Mouse (Mus musculus) small intestine, adult 10 weeks (tissue): Measurements from ENCODE around the gene Gm42878. TPM values are rescaled to one million over a fixed set of nuclear protein-coding genes. Genes with fewer than 3 reads are reported as not detected.

Source experiments
- polyA plus RNA-seq: library from polyadenylated mRNA; stranded (reverse); fragments of 350-450 nt; fragmentation: Illumina TruSeq; extraction: RNeasy Lipid Tissue Mini Kit (QIAGEN cat#74804); gene quantifications from one replicate; pipeline ENCODE4 v1.2.3, GENCODE M21; 2014; ENCODE audit warnings: low replicate concordance

Gene Gm42878
- polyA plus RNA-seq, result not detected

DNA sequence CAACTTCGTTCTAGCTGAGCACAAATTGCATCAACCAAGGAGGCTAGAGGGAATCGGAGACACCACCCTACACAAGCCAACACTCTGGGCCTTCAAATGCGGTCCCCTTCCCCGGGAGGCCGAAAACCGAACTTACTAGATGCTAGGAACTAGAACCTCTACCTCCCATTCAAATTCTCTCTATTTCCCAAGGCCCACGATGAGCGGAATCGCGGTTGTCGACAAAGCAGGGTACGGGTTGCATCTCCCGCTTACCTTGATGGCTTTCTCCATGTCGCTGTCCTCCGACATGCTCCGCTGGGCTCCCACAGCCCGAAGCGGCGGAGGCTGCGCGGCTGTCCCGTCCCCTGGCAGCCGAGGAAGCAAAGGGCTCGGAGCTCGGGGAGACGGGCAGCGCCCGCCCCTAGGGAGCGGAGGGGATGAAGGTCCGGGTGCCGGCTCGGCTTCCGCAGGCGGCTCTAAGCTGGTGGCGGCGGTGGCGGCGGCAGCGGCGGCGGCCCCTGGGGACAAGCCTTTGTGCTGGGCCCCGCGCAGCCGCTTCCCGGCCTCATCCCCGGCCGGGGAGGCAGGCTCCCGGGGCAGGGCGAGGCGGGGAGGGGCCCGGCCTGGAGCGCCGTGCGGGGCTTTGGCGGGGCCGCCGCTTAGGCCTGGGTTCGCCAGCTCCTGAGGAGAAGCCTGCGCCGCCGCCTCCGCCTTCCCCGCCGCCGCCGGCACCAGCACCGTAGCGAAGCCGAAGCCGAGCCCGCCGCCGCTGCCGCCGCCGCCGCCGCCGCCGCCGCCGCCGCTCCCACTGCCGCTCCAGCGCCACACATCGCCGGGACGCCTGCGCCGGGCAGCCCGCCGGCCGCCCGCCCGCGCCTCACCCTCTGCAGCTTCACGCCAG is at the start of gene Gm42878, which contains the start of gene Adam1a:
Gm42878 (minus strand) TSS at position 573 of the 883 bp plus-strand sequence.
Adam1a (minus strand) TSS at position 573 of the 883 bp plus-strand sequence.

GRCm38 (mm10) chr5:121593451-121594401 is 48.4 kb upstream of the Gm42878 start, which contains the start of gene Aldh2:
Aldh2 (minus strand) TSS chr5:121593824.

GRCm38 (mm10) chr5:121545793-121546529 is 679 bp upstream of the Gm42878 start, which contains the start of gene Mapkapk5:
Mapkapk5 (minus strand) TSS chr5:121545905.

DNA sequence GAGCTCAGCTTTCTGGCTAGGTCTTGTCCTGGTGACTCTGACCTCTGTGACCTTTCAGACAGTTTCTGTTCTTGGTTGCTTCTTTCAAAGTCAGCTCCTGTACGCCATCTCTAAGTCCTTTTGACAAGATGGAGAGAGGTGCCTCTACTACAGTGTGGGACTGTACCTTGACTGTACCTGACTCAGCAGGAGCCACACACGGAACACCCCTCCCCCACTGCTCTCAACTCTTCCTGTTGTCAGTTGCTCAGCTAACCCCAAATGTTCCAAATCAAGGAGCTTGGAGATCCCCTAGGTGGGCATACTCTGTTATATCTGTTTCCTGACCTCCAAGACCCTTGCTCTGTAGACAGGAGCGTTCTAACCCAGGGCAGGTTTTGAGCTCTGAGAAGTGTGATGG is 42.1 kb downstream of the Gm42878 start, which contains the start of gene Adam1b:
Adam1b (minus strand) TSS at position 205 of the 400 bp plus-strand sequence.

Other genes starting within 250 kb of the Gm42878 start
- gene Trafd1, start 159.8 kb downstream of the Gm42878 start, polyA plus RNA-seq, result 24.1 TPM
- gene Naa25, start 147.5 kb downstream of the Gm42878 start, polyA plus RNA-seq, result 22.3 TPM
- not detected for gene Tmem116, start 93.6 kb downstream of the Gm42878 start, polyA plus RNA-seq
- gene Erp29, start 93.0 kb downstream of the Gm42878 start, polyA plus RNA-seq, result 6.2 TPM
- gene Adam1b, start 42.0 kb downstream of the Gm42878 start, polyA plus RNA-seq, result not detected
- 6.6 TPM for gene Adam1a, start within 50 bp of the Gm42878 start, polyA plus RNA-seq
- 93.5 TPM for gene Mapkapk5, start 423 bp upstream of the Gm42878 start, polyA plus RNA-seq
- gene Aldh2, start 48.3 kb upstream of the Gm42878 start, polyA plus RNA-seq, result 3.2 TPM
- 4.4 TPM for gene Acad12, start 73.5 kb upstream of the Gm42878 start, polyA plus RNA-seq
- gene Acad10, start 115.0 kb upstream of the Gm42878 start, polyA plus RNA-seq, result 0.74 TPM
- 20.0 TPM for gene Brap, start 115.1 kb upstream of the Gm42878 start, polyA plus RNA-seq
- gene Atxn2, start 165.9 kb upstream of the Gm42878 start, polyA plus RNA-seq, result 160 TPM